ENCODE assay signal across 21 mouse cellular contexts in the genomic region with DNA sequence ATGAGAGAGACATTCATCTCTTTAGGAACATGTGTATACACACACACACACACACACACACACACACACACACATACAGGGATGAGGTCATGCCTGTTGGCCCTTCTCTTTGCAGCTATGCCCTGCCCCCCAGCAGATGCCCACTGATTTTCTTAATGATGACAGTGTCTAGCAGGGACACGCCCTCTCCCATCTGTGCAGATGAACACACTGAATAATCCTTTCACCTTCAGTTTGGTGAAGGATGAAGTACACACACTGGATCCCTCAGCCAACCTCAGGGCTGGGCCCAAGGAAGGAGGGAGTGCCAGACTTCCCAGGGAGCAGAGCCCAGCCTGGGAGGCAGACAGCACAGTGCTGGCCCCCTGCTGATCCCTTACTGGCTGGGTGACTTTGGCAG. TPM values are rescaled to one million over a fixed set of nuclear protein-coding genes. Genes with fewer than 3 reads are reported as not detected.
DNase-seq lines count a peak whose midpoint lies in the region; ATAC-seq lines count a peak whose summit lies in the region.
"Had no signal": no experiment of that assay in that cellular context is flagged by ENCODE, and none has a peak within 500 bp of the region (broad histone marks: within the 10 kb centered on the region; RNA-seq: fewer than 3 reads in every experiment).

No protein-coding gene starts in this region.

- peak; percentile 73 for DNase-seq in forebrain, embryonic 14.5 days (ENCODE audit: low spot score)
- no peak for DNase-seq in midbrain, embryonic 14.5 days
- DNase-seq in R1 (ENCODE audit: low read depth, low spot score), result peak; percentile 16
- DNase-seq in retina, postnatal 1 day, result peak; percentile 85
- DNase-seq: adrenal gland, postnatal 36 days; cerebellum, adult 2 months; kidney, postnatal 4 days; lung, embryonic 14.5 days; right cerebral cortex, postnatal 25 days; spleen, adult 18-20 months had no signal

- ATAC-seq in forebrain, embryonic 14.5 days, result no peak
- ATAC-seq in forebrain, embryonic 16.5 days, result no peak
- no peak for ATAC-seq in midbrain, embryonic 14.5 days (ENCODE audit: low FRiP score, low TSS enrichment)
- no peak for ATAC-seq in midbrain, embryonic 15.5 days (replicated peaks)
- no peak for ATAC-seq in heart, embryonic 12.5 days (ENCODE audit: insufficient number of reproducible peaks, low FRiP score)
- ATAC-seq: intestine, postnatal 0 days had no signal

- peaks cover 25% of the 10 kb centered on the region for H3K27me3 ChIP-seq in forebrain, embryonic 14.5 days (replicated peaks; ENCODE audit: control insufficient read depth, insufficient read depth, low read length)
- H3K27me3 ChIP-seq in forebrain, embryonic 16.5 days (replicated peaks; ENCODE audit: control insufficient read depth, insufficient read depth, low read length), result peaks cover 9% of the 10 kb centered on the region; the same call in 1 of the 2 replicates
- H3K27me3 ChIP-seq in midbrain, embryonic 14.5 days (ENCODE audit: control insufficient read depth, insufficient read depth, low read length), result peaks cover 18% of the 10 kb centered on the region; the same call in 1 of the 2 replicates
- H3K27me3 ChIP-seq in midbrain, embryonic 15.5 days (replicated peaks), result peaks cover 11% of the 10 kb centered on the region; the same call in 1 of the 2 replicates
- peaks cover 86% of the 10 kb centered on the region for H3K27me3 ChIP-seq in heart, embryonic 12.5 days (replicated peaks)

- 56% methylated on average over 1 of the region's 1 CpGs for WGBS in forebrain, embryonic 14.5 days
- 59% methylated on average over 1 of the region's 1 CpGs for WGBS in forebrain, embryonic 16.5 days
- 52% methylated on average over 1 of the region's 1 CpGs for WGBS in midbrain, embryonic 14.5 days
- WGBS in midbrain, embryonic 15.5 days, result 53% methylated on average over 1 of the region's 1 CpGs
- WGBS in heart, embryonic 12.5 days, result 71% methylated on average over 1 of the region's 1 CpGs

- no peak overlapping the region for H3K4me2 ChIP-seq in forebrain, embryonic 14.5 days (ENCODE audit: low read length)
- H3K4me2 ChIP-seq in forebrain, embryonic 16.5 days (ENCODE audit: low read length), result no peak overlapping the region
- H3K4me2 ChIP-seq in midbrain, embryonic 14.5 days (ENCODE audit: low read length), result peak overlapping the region; percentile 87; the same call in 1 of the 2 replicates
- H3K4me2 ChIP-seq in midbrain, embryonic 15.5 days, result no peak overlapping the region
- no peak overlapping the region for H3K4me2 ChIP-seq in heart, embryonic 12.5 days
- H3K4me2 ChIP-seq: embryonic facial prominence, embryonic 12.5 days; lung, embryonic 14.5 days had no signal

- no peak overlapping the region for H3K4me3 ChIP-seq in forebrain, embryonic 14.5 days (ENCODE audit: low read depth, low read length)
- H3K4me3 ChIP-seq in forebrain, embryonic 16.5 days (replicated peaks; ENCODE audit: low read length), result no peak overlapping the region
- no peak overlapping the region for H3K4me3 ChIP-seq in midbrain, embryonic 14.5 days (replicated peaks; ENCODE audit: low read depth, low read length)
- no peak overlapping the region for H3K4me3 ChIP-seq in midbrain, embryonic 15.5 days
- H3K4me3 ChIP-seq in heart, embryonic 12.5 days, result no peak overlapping the region
- H3K4me3 ChIP-seq: embryonic facial prominence, embryonic 12.5 days; erythroblast, embryonic 14.5 days; forebrain, embryonic 12.5 days; heart, embryonic 10.5 days; hindbrain, embryonic 15.5 days had no signal

- H3K9me3 ChIP-seq in forebrain, embryonic 14.5 days (replicated peaks; ENCODE audit: control insufficient read depth, low read length), result no peaks in the 10 kb centered on the region
- H3K9me3 ChIP-seq in forebrain, embryonic 16.5 days (ENCODE audit: control insufficient read depth, low read length), result no peaks in the 10 kb centered on the region
- no peaks in the 10 kb centered on the region for H3K9me3 ChIP-seq in midbrain, embryonic 14.5 days (ENCODE audit: control insufficient read depth, low read length)
- H3K9me3 ChIP-seq in midbrain, embryonic 15.5 days, result no peaks in the 10 kb centered on the region
- no peaks in the 10 kb centered on the region for H3K9me3 ChIP-seq in heart, embryonic 12.5 days (replicated peaks)
- H3K9me3 ChIP-seq: embryonic facial prominence, embryonic 12.5 days; forebrain, embryonic 12.5 days; heart, embryonic 10.5 days; hindbrain, embryonic 15.5 days had no signal

- no peak overlapping the region for H3K9ac ChIP-seq in forebrain, embryonic 14.5 days (ENCODE audit: low read length)
- H3K9ac ChIP-seq in forebrain, embryonic 16.5 days (replicated peaks; ENCODE audit: low read depth, low read length), result no peak overlapping the region
- H3K9ac ChIP-seq in midbrain, embryonic 14.5 days (replicated peaks; ENCODE audit: low read length), result no peak overlapping the region
- no peak overlapping the region for H3K9ac ChIP-seq in midbrain, embryonic 15.5 days
- H3K9ac ChIP-seq in heart, embryonic 12.5 days, result no peak overlapping the region
- H3K9ac ChIP-seq: embryonic facial prominence, embryonic 12.5 days; forebrain, embryonic 12.5 days; hindbrain, embryonic 15.5 days; liver, embryonic 14.5 days; lung, embryonic 14.5 days had no signal

- peaks cover 21% of the 10 kb centered on the region for H3K4me1 ChIP-seq in forebrain, embryonic 14.5 days (ENCODE audit: control insufficient read depth, insufficient read depth, low read length)
- H3K4me1 ChIP-seq in forebrain, embryonic 16.5 days (replicated peaks; ENCODE audit: control insufficient read depth, insufficient read depth, low read length), result peaks cover 35% of the 10 kb centered on the region
- H3K4me1 ChIP-seq in midbrain, embryonic 14.5 days (ENCODE audit: control insufficient read depth, insufficient read depth, low read length), result peaks cover 30% of the 10 kb centered on the region
- H3K4me1 ChIP-seq in midbrain, embryonic 15.5 days, result peaks cover 52% of the 10 kb centered on the region
- peaks cover 13% of the 10 kb centered on the region for H3K4me1 ChIP-seq in heart, embryonic 12.5 days (replicated peaks)

- no peaks in the 10 kb centered on the region for H3K36me3 ChIP-seq in forebrain, embryonic 14.5 days (ENCODE audit: control insufficient read depth, insufficient read depth, low read length)
- H3K36me3 ChIP-seq in forebrain, embryonic 16.5 days (ENCODE audit: control insufficient read depth, insufficient read depth), result no peaks in the 10 kb centered on the region
- no peaks in the 10 kb centered on the region for H3K36me3 ChIP-seq in midbrain, embryonic 14.5 days (ENCODE audit: control insufficient read depth, insufficient read depth, low read length)
- H3K36me3 ChIP-seq in midbrain, embryonic 15.5 days (replicated peaks), result no peaks in the 10 kb centered on the region
- H3K36me3 ChIP-seq in heart, embryonic 12.5 days, result no peaks in the 10 kb centered on the region
- H3K36me3 ChIP-seq: embryonic facial prominence, embryonic 12.5 days; forebrain, embryonic 12.5 days; heart, embryonic 10.5 days; hindbrain, embryonic 15.5 days had no signal

- H3K27ac ChIP-seq in forebrain, embryonic 14.5 days (ENCODE audit: low read depth, low read length), result no peak overlapping the region
- H3K27ac ChIP-seq in forebrain, embryonic 16.5 days (ENCODE audit: low read length), result no peak overlapping the region
- H3K27ac ChIP-seq in midbrain, embryonic 14.5 days (replicated peaks; ENCODE audit: low read depth, low read length), result no peak overlapping the region
- H3K27ac ChIP-seq in midbrain, embryonic 15.5 days, result no peak overlapping the region
- no peak overlapping the region for H3K27ac ChIP-seq in heart, embryonic 12.5 days (ENCODE audit: poor library complexity, severe bottlenecking)
- H3K27ac ChIP-seq: embryonic facial prominence, embryonic 12.5 days; forebrain, embryonic 12.5 days; heart, embryonic 10.5 days; hindbrain, embryonic 15.5 days; liver, embryonic 14.5 days had no signal

RNA-seq across cellular contexts. Expression of a gene that starts 4.3 kb away (rescaled TPM):
- 30.0 and 40.3 TPM in 2 replicates for polyA plus RNA-seq in forebrain, embryonic 14.5 days (2014; fragmentation: Nextera tagmentation; extraction: Ambion mirVana)
- 46.8 and 50.9 TPM in 2 replicates for polyA plus RNA-seq in forebrain, embryonic 16.5 days (2015; fragmentation: Nextera tagmentation; extraction: Ambion mirVana)
- polyA plus RNA-seq in midbrain, embryonic 14.5 days (2014; fragmentation: Nextera tagmentation; extraction: Ambion mirVana), result 64.9 and 77.6 TPM in 2 replicates
- 93.1 and 96.3 TPM in 2 replicates for polyA plus RNA-seq in midbrain, embryonic 15.5 days (2015; fragmentation: Nextera tagmentation; extraction: Ambion mirVana)
- 0.17 TPM in 1 of 2 replicates, not detected in the other for polyA plus RNA-seq in heart, embryonic 12.5 days (2016; fragmentation: Nextera tagmentation; extraction: Ambion mirVana)
- polyA plus RNA-seq: C2C12; lung, embryonic 14.5 days had no signal

Comparison
In these comparisons a context has a peak if more than half of its experiments do, and no peak if none do; other contexts are left out.
1. RNA of a gene that starts 4.3 kb away (polyA plus RNA-seq): 93.1 to 96.3 TPM in midbrain, embryonic 15.5 days, 64.9 to 77.6 TPM in midbrain, embryonic 14.5 days, 46.8 to 50.9 TPM in forebrain, embryonic 16.5 days and 30.0 to 40.3 TPM in forebrain, embryonic 14.5 days; 0.17 TPM in heart, embryonic 12.5 days; every median in the first group is over 10 times any median in the second.